Mouse (Mus musculus) inflammation-experienced regulatory T-cells, adult 6 months (primary cell): Measurements from ENCODE around the gene Arhgap17. TPM values are rescaled to one million over a fixed set of nuclear protein-coding genes. Genes with fewer than 3 reads are reported as not detected.

Source experiments
- ATAC-seq: one replicate; pipeline ENCODE4 v1.8.0; 2017
- polyA plus RNA-seq, 3 experiments: library from polyadenylated mRNA; unstranded; fragments of 100-300 nt; shearing (Covaris generic); gene quantifications; one replicate each; pipeline ENCODE4 v1.2.1; 2017

The Arhgap17 gene
- 10 to 100 TPM; 19.5 to 23.4 (median 22.6) TPM for polyA plus RNA-seq

- ATAC-seq: peak; percentile 92
These were observed at the start of gene Arhgap17, which contains the start of gene Lcmt1 for GRCm38 (mm10) chr7:123369759-123370481. Gene Arhgap17 (minus strand): TSS chr7:123369915. Gene Lcmt1 (plus strand): TSS chr7:123369784.

- ATAC-seq: no peak
These were observed 47.9 kb upstream of the Arhgap17 start for GRCm38 (mm10) chr7:123417661-123418060.

GRCm38 (mm10) chr7:123416803-123417202 is 47.1 kb upstream of the Arhgap17 start:
- no peak for ATAC-seq

GRCm38 (mm10) chr7:123412143-123412542 is 42.4 kb upstream of the Arhgap17 start:
- no peak for ATAC-seq

- ATAC-seq: no peak
These were observed 41.4 kb upstream of the Arhgap17 start for GRCm38 (mm10) chr7:123411109-123411508.

DNA sequence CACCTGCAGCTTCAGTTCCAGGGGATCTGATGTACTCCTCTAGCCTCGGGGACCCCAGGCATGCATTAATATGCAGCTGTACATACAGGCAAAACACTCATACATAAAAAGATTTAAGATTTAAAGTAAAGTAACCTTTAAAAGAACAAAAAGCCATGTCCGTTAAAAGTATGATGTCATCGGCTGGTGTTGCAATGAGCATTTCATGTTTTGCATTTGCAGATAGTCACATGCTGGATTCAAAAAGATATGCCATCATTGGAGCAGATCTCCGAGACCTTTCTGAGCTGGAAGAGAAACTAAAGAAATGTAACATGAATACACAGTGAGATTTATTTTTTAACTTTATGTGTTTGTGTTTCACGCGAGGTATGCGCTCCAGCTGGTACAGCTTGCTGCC is 40.8 kb upstream of the Arhgap17 start:
- ATAC-seq: no peak

- ATAC-seq: no peak
These were observed 37.3 kb upstream of the Arhgap17 start for GRCm38 (mm10) chr7:123406988-123407387.

DNA sequence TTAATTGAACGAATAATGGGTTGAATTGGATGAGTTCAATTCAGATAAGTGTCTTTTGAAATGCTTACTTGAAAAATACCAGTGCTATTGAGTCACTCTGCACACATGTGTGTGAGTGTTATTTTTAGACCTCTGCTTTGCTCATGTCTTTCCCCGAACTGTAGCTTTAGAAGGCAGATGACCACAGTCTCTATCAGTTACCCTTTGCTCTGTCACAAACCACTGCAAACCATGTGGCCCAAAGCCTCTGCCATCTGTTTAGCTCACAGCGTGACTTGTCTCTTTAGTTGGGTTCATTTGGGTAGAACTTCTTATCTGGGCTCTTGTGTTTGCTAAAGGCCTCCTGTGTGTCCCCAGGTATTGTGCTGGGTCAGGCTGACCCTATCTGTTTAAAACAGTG is 35.9 kb upstream of the Arhgap17 start:
- ATAC-seq: no peak

GRCm38 (mm10) chr7:123404198-123404597 is 34.5 kb upstream of the Arhgap17 start:
- ATAC-seq: no peak

DNA sequence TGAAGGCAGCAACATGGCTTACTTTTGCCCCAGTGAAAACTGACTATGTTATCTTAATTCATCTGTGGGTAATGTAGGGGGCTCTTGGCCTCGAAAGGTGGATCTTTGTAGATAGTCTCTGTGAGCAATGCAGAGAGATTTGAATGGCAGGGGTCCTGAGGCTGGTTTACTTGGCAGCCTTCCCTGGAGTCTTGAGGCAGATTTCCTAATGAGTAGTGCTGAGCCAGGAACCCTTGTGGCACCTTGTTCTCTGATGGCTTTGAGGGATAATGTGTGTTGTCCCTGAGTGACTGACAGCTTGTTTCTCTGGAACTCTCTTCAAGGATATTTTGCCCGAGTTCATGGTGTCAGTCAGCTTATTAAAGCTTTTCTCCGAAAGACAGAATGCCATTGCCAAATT is 31.4 kb upstream of the Arhgap17 start:
- no peak for ATAC-seq

DNA sequence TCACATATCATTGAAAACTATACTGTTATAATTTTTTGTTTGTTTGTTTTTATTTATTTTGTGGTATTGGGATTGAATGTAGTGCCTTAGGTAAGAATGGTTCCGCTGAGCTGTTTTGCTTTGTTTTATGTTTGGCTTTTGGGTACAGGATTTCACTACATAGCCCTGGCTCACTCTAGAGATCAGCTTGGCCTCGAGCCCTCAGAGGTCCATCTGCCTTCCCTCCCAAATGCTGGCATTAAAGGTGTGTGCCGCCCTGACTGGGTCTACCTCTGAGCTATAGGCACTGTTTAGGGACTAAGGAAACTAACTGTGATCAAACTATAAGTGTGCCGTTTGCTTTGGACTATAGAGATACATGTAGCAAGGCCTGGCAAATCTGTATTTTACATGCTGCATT is 29.6 kb upstream of the Arhgap17 start:
- no peak for ATAC-seq

GRCm38 (mm10) chr7:123398828-123399227 is 29.1 kb upstream of the Arhgap17 start:
- no peak for ATAC-seq

DNA sequence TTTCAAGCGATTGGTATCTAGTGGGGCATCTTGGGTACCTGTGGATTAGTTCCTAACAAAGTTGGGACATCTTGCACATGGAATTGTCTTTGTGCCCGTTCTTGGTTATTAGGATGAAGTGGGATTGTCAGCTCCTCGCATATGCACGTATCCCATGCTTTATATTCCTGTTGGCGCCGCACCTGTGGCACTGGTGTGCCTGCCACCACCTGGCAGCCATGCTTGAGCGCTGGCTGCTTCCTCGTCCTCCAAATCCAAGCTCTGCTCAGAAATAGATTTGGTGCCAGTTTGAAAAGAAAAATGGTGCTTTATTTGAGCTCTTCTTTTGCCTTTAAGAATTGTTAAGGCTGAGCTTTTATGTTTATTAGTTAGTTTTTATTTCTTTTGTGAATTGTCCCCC is 28.2 kb upstream of the Arhgap17 start:
- ATAC-seq: no peak

GRCm38 (mm10) chr7:123397369-123397768 is 27.7 kb upstream of the Arhgap17 start:
- ATAC-seq: no peak

DNA sequence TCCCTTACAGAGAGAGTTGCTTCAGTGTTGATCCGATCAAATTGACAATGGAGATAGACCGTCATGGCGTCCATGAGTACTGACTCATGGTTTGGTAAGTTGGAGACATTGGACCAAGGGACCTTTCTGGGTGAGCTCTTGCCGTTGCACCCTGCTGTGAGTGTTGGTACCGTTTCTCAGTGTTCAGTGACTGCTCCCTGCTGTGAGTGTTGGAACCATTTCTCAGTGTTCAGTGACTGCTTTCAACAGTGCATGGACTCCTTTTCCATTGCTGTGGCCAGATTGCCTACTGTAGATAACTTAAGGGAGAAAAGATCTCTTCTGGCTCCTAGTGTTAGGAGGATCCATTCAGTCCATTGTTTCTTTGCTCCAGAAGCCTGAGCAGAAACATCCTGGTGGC is 27.2 kb upstream of the Arhgap17 start:
- no peak for ATAC-seq

GRCm38 (mm10) chr7:123394271-123394670 is 24.6 kb upstream of the Arhgap17 start:
- no peak for ATAC-seq

GRCm38 (mm10) chr7:123389686-123390280 is 20.1 kb upstream of the Arhgap17 start:
- no peak for ATAC-seq

DNA sequence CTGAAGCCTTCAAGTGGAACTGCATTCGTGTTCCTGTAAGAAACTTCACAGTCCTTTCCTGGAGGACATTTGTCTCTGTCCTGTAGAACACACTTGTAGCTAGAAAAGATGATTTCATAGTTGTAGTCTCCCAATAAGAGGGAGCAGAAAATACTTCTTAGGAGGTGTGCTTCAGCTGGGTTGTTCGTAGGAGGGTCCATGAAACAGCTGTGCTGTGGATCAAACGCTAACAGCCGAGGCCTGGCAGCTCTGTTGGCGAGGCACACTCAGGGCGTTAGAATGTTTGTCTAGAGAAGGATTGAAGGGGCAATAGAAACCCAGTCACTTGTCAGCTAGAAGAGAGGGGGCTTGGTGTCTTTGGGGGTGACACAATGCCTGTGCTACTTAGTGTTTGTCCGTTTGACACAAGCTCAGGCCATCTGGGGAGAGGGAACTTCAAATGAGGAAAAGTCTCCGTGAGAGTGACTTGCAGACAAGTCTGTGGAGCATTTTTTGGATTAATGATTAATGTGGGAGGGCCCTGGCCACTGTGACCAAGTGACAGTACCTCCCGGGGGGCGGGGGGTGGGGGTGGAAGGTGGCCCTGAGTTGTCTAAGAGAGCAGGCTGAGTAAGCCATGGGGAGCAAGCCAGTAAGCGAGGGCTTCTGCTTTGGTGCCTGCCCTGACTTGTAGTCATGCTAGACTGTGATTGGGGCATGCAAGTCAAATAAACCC is 16.1 kb upstream of the Arhgap17 start:
- no peak for ATAC-seq

DNA sequence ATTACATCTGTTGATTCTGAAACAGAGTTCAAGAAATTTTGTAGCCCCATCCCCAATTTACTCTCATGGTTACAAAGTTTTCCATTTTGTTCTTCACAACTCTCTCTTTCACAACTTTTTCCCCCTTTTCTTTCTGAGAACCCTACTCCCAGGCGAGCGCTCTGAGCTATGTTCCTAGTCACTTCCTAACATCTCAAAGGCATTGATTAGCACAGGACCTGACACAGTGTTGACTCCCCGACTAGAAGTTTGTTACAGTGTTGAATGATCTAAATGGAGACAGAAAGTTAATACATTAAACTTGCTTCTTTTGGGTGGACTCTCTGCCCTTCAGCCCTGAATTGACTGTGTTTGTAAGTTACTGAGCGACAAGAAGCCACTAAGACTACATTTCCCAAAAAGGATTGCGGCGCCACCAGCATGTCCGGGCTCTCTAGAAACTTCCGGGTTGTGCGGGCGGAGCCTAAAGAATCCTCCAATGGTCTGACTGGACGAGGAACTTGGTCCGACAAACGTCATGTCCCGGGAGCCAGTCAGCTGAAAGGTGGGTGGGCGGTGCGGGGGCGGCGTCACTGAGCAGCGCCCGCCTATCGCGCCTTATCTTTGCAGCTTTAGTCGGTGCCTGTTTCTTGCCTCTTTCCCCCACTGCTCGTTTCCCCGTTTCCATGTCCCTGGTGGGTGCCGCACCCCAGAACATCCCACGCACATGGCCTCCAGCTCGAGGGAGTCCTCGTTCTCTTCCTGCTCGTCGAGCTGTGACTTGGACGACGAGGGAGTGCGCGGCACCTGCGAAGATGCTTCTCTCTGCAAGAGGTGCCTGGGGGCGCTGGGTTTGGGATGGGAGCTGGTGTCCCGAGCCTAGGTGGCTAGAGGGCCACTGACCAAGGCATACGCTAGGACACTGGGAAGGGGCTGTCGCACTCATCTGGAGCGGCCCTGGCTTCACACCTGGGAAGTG is 8.0 kb upstream of the Arhgap17 start:
- peak; percentile 99 for ATAC-seq

DNA sequence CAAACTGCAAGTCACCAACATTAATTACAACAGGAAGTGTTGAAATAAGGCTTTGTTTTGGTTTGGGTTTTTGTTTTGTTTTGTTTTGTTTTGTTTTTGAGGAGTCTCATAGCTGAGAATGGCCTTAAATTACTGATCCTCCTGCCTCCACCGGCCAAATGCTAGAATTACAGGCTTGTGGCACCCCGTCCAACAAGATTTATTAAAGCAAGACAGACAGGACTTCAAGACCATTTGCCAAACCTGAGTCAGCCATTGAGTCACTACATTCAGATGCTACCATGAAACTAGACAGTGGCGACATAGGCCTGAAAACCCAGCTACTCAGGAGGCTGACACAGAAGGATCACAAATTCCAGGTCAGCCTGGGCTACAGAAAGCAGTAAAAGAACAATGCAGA is 1.8 kb upstream of the Arhgap17 start:
- ATAC-seq: no peak

GRCm38 (mm10) chr7:123370700-123371099 is 985 bp upstream of the Arhgap17 start:
- ATAC-seq: no peak
